Mouse (Mus musculus) E14TG2a.4 (cell line): ENCODE measurements around the gene Zfp358.

ENCODE experiments used
- CTCF ChIP-seq: conservative IDR thresholded peaks from 2 replicates; pipeline ENCODE4 v1.5.1; 2014; ENCODE audit warnings: low read length
- NANOG ChIP-seq: IDR thresholded peaks from 2 replicates; pipeline ENCODE4 v1.6.1; 2014; ENCODE audit warnings: borderline replicate concordance, low read length, mixed read lengths
- POU5F1 ChIP-seq: IDR thresholded peaks from 2 replicates; pipeline ENCODE4 v1.6.1; 2014; ENCODE audit warnings: low read length, borderline replicate concordance

DNA sequence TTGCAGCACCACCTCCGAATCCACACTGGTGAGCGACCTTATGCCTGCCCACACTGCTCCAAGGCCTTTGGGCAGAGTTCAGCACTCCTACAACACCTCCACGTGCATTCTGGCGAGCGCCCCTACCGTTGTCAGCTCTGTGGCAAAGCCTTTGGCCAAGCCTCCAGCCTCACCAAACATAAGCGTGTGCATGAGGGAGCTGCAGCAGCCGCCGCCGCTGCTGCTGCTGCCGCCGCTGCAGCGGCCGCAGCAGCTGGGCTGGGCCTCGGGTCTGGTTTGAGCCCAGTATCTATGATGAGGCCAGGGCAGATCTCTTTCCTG is 3.5 kb downstream of the Zfp358 start:
- TF ChIP-seq CTCF: no peak
- TF ChIP-seq POU5F1: no peak
- no peak for TF ChIP-seq NANOG
